Mouse (Mus musculus) urinary bladder, postnatal 14 days (tissue): ENCODE data around the gene Pgghg.

Experiments
- DNase-seq: peaks from one replicate; pipeline ENCODE4 v3.0.0; 2021; ENCODE audit warnings: low spot score

Gene Pgghg

DNA sequence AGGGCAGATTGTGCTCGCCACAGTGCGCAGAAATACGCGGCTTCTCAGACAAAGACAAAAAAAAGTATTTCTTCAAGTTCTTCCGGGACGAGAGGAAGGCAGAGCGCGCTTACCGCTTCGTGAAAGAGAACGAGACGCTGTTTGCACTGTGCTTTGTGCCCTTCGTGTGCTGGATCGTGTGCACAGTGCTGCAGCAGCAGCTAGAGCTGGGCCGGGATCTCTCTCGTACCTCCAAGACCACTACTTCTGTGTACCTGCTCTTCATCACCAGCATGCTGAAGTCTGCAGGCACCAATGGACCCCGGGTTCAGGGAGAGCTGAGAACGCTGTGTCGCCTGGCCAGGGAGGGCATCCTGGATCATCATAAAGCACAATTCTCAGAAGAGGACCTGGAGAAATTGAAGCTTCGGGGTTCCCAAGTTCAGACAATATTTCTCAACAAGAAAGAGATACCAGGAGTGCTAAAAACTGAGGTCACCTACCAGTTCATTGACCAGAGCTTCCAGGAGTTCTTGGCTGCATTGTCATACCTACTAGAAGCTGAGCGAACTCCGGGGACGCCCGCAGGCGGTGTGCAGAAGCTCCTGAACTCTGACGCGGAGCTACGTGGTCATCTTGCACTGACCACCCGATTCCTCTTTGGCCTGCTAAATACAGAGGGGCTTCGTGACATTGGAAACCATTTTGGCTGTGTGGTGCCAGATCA, 18.0 kb upstream of the Pgghg start:
- DNase-seq: no peak

DNA sequence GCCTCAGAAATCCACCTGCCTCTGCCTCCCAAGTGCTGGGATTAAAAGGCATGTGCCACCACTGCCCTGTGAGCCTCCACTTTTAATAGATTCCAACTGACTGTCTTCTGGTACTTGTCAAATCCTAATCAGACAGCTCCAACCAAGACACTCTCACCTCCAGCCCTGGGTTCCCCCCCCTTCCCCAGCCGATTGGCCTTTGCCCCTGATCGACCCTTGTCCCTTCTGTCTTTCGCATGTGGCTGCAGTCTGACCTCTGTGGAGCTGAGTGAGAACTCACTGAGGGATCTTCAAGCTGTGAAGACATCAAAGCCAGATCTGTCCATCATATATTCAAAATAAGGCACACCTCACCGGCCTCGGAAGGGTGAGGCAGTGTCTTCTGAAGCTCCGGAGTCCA, 14.0 kb upstream of the Pgghg start:
- DNase-seq: no peak

- no peak for DNase-seq
Observed at GRCm38 (mm10) chr7:140938436-140938835, 2.8 kb upstream of the Pgghg start.

- no peak for DNase-seq
Observed at GRCm38 (mm10) chr7:140938896-140939295, 2.3 kb upstream of the Pgghg start.

DNA sequence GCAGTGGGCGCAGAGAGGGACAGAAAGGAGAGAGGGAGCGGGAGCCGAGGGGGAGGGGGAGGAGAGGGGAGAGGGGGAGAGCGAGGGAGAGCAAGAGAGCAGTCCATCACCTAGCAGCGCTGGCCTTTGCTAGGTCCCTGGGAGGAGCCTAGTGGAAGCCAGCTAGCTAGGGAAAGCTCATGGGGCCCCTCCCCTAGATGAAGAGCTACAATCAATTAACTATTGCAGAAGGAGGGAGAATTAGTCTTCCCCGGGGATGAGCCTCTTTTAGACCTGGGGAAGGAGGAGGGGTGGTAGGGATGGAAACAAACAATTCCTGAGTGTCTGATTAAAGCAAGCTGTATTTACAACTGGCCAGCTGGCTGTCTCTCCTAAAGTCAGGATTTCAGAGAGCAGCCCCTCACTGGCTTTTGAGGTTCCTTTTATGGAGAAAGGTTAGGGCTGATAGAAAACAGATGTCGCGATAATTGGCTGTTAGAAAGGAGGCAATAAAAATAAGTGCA, 1.5 kb upstream of the Pgghg start:
- DNase-seq: peak; percentile 58

GRCm38 (mm10) chr7:140942341-140942740, 1.1 kb downstream of the Pgghg start:
- no peak for DNase-seq

DNA sequence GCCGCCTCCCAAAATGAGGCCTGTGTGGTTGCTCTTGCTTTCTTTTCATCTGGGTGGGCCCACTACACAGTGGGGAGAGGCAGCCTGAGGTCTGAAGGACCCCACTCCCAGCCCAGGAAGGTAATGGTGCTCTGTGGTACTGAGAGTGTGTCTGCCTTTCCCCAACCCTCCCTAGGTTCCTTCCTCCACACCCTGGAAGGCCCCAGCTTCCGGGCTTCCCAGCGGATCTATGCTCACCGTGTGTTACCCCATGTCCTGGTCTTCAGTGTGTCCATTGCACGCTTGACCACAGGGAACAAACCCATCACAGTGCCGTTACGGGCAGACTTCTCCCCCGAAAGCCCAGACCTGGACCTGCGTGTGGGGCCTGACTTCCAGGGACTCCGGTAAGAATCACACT, 1.6 kb downstream of the Pgghg start:
- no peak for DNase-seq

- no peak for DNase-seq
Observed at GRCm38 (mm10) chr7:140943356-140943755, 2.2 kb downstream of the Pgghg start.

DNA sequence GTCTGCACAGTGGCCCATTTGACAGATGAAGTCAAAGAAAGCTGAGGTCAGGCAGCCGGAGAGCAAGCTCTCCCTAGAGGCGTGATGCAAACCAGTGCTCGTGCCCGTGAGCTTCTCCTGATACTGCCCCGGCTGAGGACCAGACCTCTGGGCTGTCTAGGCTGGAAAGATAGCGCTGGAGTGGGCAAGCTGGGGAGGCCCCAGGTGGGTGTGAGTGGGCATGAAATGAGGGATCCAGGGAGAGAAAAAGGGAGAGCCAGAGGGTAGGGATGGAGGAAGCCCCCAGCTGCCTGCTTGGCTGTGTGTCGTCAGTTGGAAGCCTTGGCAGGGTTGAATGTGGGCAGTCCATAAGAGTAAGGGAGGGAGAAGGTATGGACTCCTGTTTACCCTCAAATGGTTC, 3.0 kb downstream of the Pgghg start:
- no peak for DNase-seq

- no peak for DNase-seq
Observed at GRCm38 (mm10) chr7:140945247-140945646, 4.1 kb downstream of the Pgghg start.

DNA sequence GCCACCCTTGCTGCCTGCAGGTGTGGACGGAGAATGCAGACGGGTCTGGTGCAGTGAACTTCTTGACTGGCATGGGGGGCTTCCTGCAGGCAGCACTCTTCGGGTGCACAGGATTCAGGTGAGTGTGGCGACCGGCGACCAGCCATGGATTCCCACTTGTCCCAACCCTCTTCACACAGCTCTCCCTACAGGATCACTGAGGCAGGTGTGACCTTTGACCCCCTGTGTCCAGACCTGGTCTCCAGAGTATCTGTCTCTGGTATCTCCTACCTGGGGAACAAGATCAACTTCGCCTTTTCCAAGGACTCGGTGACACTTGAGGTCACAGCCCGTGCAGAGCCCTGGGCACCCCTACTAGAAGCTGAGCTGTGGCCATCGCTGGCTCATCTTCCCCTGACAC, 5.1 kb downstream of the Pgghg start:
- no peak for DNase-seq

GRCm38 (mm10) chr7:140946980-140947379, 5.8 kb downstream of the Pgghg start:
- no peak for DNase-seq

- DNase-seq: no peak
Observed at GRCm38 (mm10) chr7:140948161-140948560, 7.0 kb downstream of the Pgghg start.

DNA sequence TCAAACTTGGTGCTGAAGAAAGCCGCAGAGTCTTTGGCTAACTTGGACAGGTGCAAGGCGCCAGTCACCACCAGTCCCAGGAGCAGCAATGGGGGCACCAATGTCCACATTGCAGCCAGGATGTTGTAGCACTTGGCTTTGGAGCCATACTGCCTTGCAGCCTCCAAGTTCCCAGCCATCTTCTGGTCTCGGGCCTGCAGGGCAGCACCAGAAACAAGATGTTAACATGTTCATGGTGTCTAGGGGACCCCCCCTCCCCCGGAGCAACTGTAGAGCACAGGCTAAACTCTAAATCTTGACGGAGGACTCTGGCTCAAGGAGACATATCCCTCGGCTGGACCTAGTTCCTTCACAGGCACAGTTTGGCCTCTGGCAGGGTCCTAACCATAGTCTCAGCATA, 8.1 kb downstream of the Pgghg start:
- DNase-seq: no peak

DNA sequence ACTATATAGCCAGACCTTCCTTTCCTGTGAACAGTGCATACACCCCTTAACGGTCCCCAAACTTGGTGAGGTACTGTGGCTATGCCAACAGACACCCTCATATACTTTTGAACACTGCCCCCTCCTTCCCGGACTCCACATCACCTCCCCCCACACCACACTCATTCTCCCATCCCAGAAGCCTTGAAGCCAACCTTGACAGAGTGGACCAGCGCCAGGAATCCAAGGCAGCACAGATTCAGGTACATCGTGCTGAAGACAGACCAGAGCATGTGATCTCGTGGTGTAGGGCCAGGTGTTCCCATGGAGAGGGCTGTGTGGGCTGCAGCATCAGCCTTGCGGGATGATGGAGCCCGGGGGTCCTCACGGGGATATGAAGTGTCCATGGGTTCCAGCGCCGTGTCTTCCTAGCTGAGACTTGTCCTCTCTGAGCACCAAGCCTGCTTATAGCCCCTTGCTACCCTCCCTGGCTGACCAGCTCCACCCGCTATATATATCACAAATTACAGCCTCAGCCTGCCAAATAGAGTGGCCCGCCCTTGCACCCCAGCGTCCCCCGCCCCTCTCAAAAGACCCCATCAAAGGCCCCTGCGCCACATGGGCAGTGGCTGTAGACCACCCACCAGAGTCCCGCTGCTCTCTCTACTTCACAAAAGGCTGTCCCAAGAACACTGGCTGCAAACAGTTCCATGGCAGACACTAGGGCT, 8.8 kb downstream of the Pgghg start, which contains the start of gene Ifitm5:
Gene Ifitm5, minus strand, starts transcription at position 468 of the 707 bp plus-strand sequence.
- DNase-seq: no peak

DNA sequence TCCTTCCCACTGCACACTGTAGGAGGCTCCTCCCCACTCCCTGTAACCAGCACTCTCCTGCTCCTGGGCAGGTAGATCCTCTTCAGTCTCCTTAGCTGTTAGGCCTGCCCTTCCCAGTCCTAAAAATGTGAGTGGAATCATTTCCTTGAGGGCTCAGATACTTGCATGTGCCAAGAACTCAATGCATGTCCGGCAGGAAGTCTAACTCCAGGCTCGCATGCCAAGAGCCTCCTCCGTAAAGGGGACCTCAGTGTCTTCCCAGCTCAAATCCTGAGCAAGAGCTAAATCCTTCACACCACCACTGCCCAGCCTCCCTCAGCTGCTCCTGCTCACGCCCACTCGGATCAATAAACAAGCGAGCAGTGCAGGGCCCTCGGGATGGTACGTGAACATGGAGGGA, 9.9 kb downstream of the Pgghg start:
- DNase-seq: no peak

DNA sequence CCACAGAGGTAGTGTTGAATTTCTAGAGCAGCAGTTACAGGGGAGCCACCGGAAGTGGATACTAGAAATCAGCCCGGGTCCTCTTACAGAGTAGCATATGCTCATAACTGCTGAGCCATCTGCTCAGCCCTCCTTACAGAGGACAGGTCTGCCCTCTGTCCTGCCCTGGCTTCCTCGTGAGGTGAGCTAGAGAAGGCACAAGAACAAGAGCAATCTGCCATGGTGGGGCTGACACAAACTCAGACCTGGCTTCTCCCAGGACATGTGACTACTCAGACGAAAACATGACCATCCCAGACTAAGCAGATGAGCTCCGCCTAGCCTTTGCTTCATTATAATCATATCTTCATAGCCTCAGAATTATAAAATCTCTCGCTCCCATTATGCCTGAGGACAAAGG, 10.6 kb downstream of the Pgghg start:
- DNase-seq: no peak

DNA sequence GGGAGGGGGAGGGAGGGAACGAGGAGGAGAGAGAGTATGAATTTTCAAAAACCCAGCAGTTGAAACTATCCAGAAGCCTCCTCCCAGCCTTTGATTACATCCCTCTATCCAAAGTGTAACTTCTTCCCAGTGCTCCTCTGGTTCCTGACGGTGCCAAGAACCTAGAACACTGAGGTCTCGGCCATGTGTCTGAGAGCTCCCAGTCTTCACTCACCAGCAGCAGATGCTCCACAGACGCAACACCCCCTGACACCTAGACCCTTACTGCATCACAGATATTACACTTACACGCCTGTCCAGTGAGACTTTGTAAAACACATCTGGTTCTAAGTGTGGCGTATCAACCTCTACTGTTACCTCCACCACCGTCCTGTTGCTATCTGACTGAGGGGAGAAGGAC, 11.2 kb downstream of the Pgghg start:
- DNase-seq: no peak

GRCm38 (mm10) chr7:140953133-140953532, 11.9 kb downstream of the Pgghg start:
- no peak for DNase-seq

- DNase-seq: no peak
Observed at GRCm38 (mm10) chr7:140953800-140954732, 12.9 kb downstream of the Pgghg start.

- DNase-seq: no peak
Observed at GRCm38 (mm10) chr7:140954733-140955071, 13.5 kb downstream of the Pgghg start.

GRCm38 (mm10) chr7:140955342-140955741, 14.2 kb downstream of the Pgghg start:
- no peak for DNase-seq
